Mouse (Mus musculus) forebrain, embryonic 14.5 days (tissue): ENCODE data around the gene Acox3. TPM values are rescaled to one million over a fixed set of nuclear protein-coding genes. Genes with fewer than 3 reads are reported as not detected.

Experiments used
- ATAC-seq: fragments of 200-750 bp; cut with Nextera tagmentation; 2 replicates; pipeline ENCODE4 v1.8.0; 2017; ENCODE audit warnings: mild to moderate bottlenecking, moderate library complexity
- DNase-seq: peaks from one replicate; pipeline ENCODE4 v3.0.0-alpha.2; 2015; ENCODE audit warnings: low spot score
- H3K27ac ChIP-seq: fragments of 300-500 bp; sonication (generic); 2 replicates; pipeline ENCODE4 v1.5.1; 2014; ENCODE audit warnings: low read depth, mild to moderate bottlenecking, control low read depth, low read length, moderate library complexity
- H3K27me3 ChIP-seq: fragments of 300-500 bp; sonication (generic); replicated peaks from 2 replicates; pipeline ENCODE4 v1.6.1; 2014; ENCODE audit warnings: low read length, control low read depth, mixed read lengths; ENCODE audit not compliant: control insufficient read depth, insufficient read depth
- H3K36me3 ChIP-seq: fragments of 300-500 bp; sonication (generic); 2 replicates; pipeline ENCODE4 v1.6.1; 2014; ENCODE audit warnings: low read length, control low read depth; ENCODE audit not compliant: control insufficient read depth, insufficient read depth
- H3K4me1 ChIP-seq: fragments of 300-500 bp; sonication (generic); 2 replicates; pipeline ENCODE4 v1.6.1; 2014; ENCODE audit warnings: antibody characterized with exemption, low read length, control low read depth; ENCODE audit not compliant: control insufficient read depth, insufficient read depth
- H3K4me2 ChIP-seq: fragments of 300-500 bp; sonication (generic); 2 replicates; pipeline ENCODE4 v1.6.1; 2014; ENCODE audit warnings: mild to moderate bottlenecking, control low read depth, low read length
- H3K4me3 ChIP-seq: fragments of 300-500 bp; sonication (generic); 2 replicates; pipeline ENCODE4 v1.5.1; 2014; ENCODE audit warnings: low read depth, low read length, control low read depth
- H3K9ac ChIP-seq: fragments of 300-500 bp; sonication (generic); 2 replicates; pipeline ENCODE4 v1.6.1; 2014; ENCODE audit warnings: mild to moderate bottlenecking, low read length, control low read depth, moderate library complexity
- H3K9me3 ChIP-seq: fragments of 300-500 bp; sonication (generic); replicated peaks from 2 replicates; pipeline ENCODE4 v1.6.1; 2016; ENCODE audit warnings: low read length, control low read depth, mixed read lengths; ENCODE audit not compliant: control insufficient read depth
- WGBS: fragments of 180-500 bp; shearing (Covaris S2); extraction: QIAGEN DNeasy Blood & Tissue Kit; methylation state at CpG from one replicate; pipeline ENCODE4 v1.1.7; 2014; 5-methylcytosine and 5-hydroxymethylcytosine counted together
- polyA plus RNA-seq: library from polyadenylated mRNA; unstranded; fragments of >200 nt; fragmentation: Nextera tagmentation; extraction: Ambion mirVana; gene quantifications from 2 replicates; pipeline ENCODE4 v1.2.1, GENCODE M21; 2014

The Acox3 gene
- polyA plus RNA-seq, 1 experiment from 2014 or later = 14.5 TPM

GRCm38 (mm10) chr5:35645938-35646493 is 63.2 kb downstream of the Acox3 start:
- DNase-seq (no peak), ATAC-seq (no peak)
- WGBS = 82% methylated on average over 6 of the region's 6 CpGs

GRCm38 (mm10) chr5:35646927-35647326 is 64.1 kb downstream of the Acox3 start:
- H3K9me3 ChIP-seq = no peaks in the 10 kb centered on the region
- ATAC-seq = no peak
- H3K36me3 ChIP-seq = no peaks in the 10 kb centered on the region
- no peak overlapping the region for H3K9ac ChIP-seq
- no peaks in the 10 kb centered on the region for H3K27me3 ChIP-seq
- DNase-seq = no peak
- H3K27ac ChIP-seq = no peak overlapping the region
- no peak overlapping the region for H3K4me3 ChIP-seq
- no peak overlapping the region for H3K4me2 ChIP-seq
- H3K4me1 ChIP-seq = no peaks in the 10 kb centered on the region
- WGBS = 92% methylated on average over 1 of the region's 1 CpGs

More at GRCm38 (mm10) chr5:35645938-35646493, 63.2 kb downstream of the Acox3 start:
- H3K9me3 ChIP-seq = no peaks in the 10 kb centered on the region
- H3K4me1 ChIP-seq = no peaks in the 10 kb centered on the region
- H3K9ac ChIP-seq = no peak overlapping the region
- no peak overlapping the region for H3K4me3 ChIP-seq
- H3K27me3 ChIP-seq = no peaks in the 10 kb centered on the region
- no peak overlapping the region for H3K27ac ChIP-seq
- no peaks in the 10 kb centered on the region for H3K36me3 ChIP-seq
- no peak overlapping the region for H3K4me2 ChIP-seq

- Histone ChIP-seq H3K27ac (no peak overlapping the region), H3K9me3 (no peaks in the 10 kb centered on the region), H3K4me3 (no peak overlapping the region), H3K4me2 (no peak overlapping the region), H3K4me1 (no peaks in the 10 kb centered on the region), H3K9ac (no peak overlapping the region), H3K36me3 (no peaks in the 10 kb centered on the region), H3K27me3 (no peaks in the 10 kb centered on the region)
- ATAC-seq (no peak), DNase-seq (no peak)
- WGBS = 84% methylated on average over 4 of the region's 4 CpGs
These were observed 64.7 kb downstream of the Acox3 start for GRCm38 (mm10) chr5:35647562-35647961.

GRCm38 (mm10) chr5:35648230-35648629 is 65.4 kb downstream of the Acox3 start:
- Histone ChIP-seq H3K4me1 (no peaks in the 10 kb centered on the region), H3K9me3 (no peaks in the 10 kb centered on the region), H3K4me2 (no peak overlapping the region), H3K27ac (no peak overlapping the region), H3K9ac (no peak overlapping the region), H3K36me3 (no peaks in the 10 kb centered on the region), H3K27me3 (no peaks in the 10 kb centered on the region), H3K4me3 (no peak overlapping the region)
- 70% methylated on average over 2 of the region's 2 CpGs for WGBS
- DNase-seq = no peak
- ATAC-seq = no peak

GRCm38 (mm10) chr5:35652319-35652718 is 69.5 kb downstream of the Acox3 start:
- no peak overlapping the region for H3K9ac ChIP-seq
- H3K9me3 ChIP-seq = no peaks in the 10 kb centered on the region
- H3K27ac ChIP-seq = no peak overlapping the region
- no peaks in the 10 kb centered on the region for H3K4me1 ChIP-seq
- ATAC-seq (no peak), DNase-seq (no peak)
- H3K4me3 ChIP-seq = no peak overlapping the region
- H3K36me3 ChIP-seq = no peaks in the 10 kb centered on the region
- WGBS = 77% methylated on average over 3 of the region's 3 CpGs
- no peaks in the 10 kb centered on the region for H3K27me3 ChIP-seq
- no peak overlapping the region for H3K4me2 ChIP-seq

- H3K27ac ChIP-seq = no peak overlapping the region
- no peaks in the 10 kb centered on the region for H3K27me3 ChIP-seq
- ATAC-seq (no peak), DNase-seq (no peak)
- H3K36me3 ChIP-seq = no peaks in the 10 kb centered on the region
- WGBS = 84% methylated on average over 13 of the region's 13 CpGs
- H3K9me3 ChIP-seq = no peaks in the 10 kb centered on the region
- no peak overlapping the region for H3K4me3 ChIP-seq
- no peak overlapping the region for H3K9ac ChIP-seq
- no peak overlapping the region for H3K4me2 ChIP-seq
- no peaks in the 10 kb centered on the region for H3K4me1 ChIP-seq
These were observed 70.0 kb downstream of the Acox3 start for GRCm38 (mm10) chr5:35652872-35653271.

- Histone ChIP-seq H3K4me2 (no peak overlapping the region), H3K9me3 (no peaks in the 10 kb centered on the region), H3K9ac (no peak overlapping the region), H3K27me3 (no peaks in the 10 kb centered on the region), H3K4me1 (no peaks in the 10 kb centered on the region), H3K4me3 (no peak overlapping the region), H3K36me3 (no peaks in the 10 kb centered on the region), H3K27ac (no peak overlapping the region)
- no peak for ATAC-seq
- no peak for DNase-seq
- WGBS = 78% methylated on average over 9 of the region's 9 CpGs
These were observed 71.0 kb downstream of the Acox3 start for GRCm38 (mm10) chr5:35653743-35654395.

- H3K4me2 ChIP-seq = no peak overlapping the region
- no peak overlapping the region for H3K27ac ChIP-seq
- no peak overlapping the region for H3K4me3 ChIP-seq
- no peak overlapping the region for H3K9ac ChIP-seq
- no peaks in the 10 kb centered on the region for H3K4me1 ChIP-seq
- DNase-seq (no peak), ATAC-seq (no peak)
- no peaks in the 10 kb centered on the region for H3K27me3 ChIP-seq
- 87% methylated on average over 10 of the region's 10 CpGs for WGBS
- no peaks in the 10 kb centered on the region for H3K36me3 ChIP-seq
- H3K9me3 ChIP-seq = no peaks in the 10 kb centered on the region
These were observed 73.1 kb downstream of the Acox3 start for GRCm38 (mm10) chr5:35655753-35656485.

- Histone ChIP-seq H3K4me2 (no peak overlapping the region), H3K4me1 (no peaks in the 10 kb centered on the region), H3K4me3 (no peak overlapping the region), H3K9me3 (no peaks in the 10 kb centered on the region), H3K27ac (no peak overlapping the region), H3K36me3 (no peaks in the 10 kb centered on the region), H3K9ac (no peak overlapping the region), H3K27me3 (no peaks in the 10 kb centered on the region)
- DNase-seq (no peak), ATAC-seq (no peak)
- 65% methylated on average over 3 of the region's 3 CpGs for WGBS
These were observed 76.7 kb downstream of the Acox3 start for GRCm38 (mm10) chr5:35659503-35659902.
